Mouse (Mus musculus): ENCODE measurements at regions not wholly inside any gene's neighbourhood (a gene's known extent, or its start where the extent isn't known, plus 50 kb on each side); places are given as distances from the start of the nearest gene placed in this dataset.

DNA sequence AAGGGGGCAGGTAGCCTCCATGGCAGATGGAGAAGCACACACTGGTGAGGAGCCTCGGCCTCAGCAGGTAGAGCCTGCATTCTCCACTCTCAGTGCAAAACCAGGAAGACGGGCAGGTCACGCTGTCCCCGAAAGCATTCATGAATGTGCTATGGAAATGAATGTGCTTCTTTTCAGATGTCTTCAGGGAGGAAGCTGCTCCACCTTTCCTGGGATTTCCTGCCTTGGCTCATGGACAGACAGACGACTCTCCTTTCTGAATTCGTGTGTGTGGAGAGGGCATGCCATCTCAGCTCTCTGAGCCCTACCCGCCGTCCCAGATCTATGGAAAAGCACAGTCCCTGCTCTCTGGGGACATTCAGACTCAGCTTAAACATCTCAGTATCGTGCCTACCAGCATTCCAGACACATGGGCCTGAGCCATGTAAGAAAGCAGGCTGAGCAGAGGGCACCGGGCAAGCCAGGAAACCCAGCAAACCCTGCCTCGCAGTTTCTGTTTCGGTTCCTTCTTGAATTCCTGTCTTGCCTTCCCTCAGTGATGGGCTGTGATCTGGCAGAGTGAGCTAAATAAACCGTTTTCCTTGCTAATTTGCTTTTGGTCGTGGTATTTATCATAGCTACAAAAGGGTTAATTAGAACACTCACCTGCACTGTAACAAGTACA lies 354.0 kb downstream of the Matn1 start:
- Histone ChIP-seq H3K4me1 (ENCODE audit: control insufficient read depth, low read depth, low read length) (no peaks in the 10 kb centered on the region), H3K9me3 (replicated peaks; ENCODE audit: control insufficient read depth, low read length) (no peaks in the 10 kb centered on the region), H3K4me3 (ENCODE audit: low read depth, low read length) (no peak overlapping the region), H3K4me2 (ENCODE audit: low read depth, low read length) (no peak overlapping the region), H3K27me3 (ENCODE audit: control insufficient read depth, insufficient read depth, low read depth, low read length) (no peaks in the 10 kb centered on the region), H3K27ac (ENCODE audit: low read length) (no peak overlapping the region), H3K9ac (ENCODE audit: low read depth, low read length) (no peak overlapping the region), H3K36me3 (ENCODE audit: control insufficient read depth, insufficient read depth) (no peaks in the 10 kb centered on the region)
- ATAC-seq (ENCODE audit: low read depth), result no peak
- WGBS (ENCODE audit: insufficient replicate concordance), result 59% methylated on average over 14 of the region's 14 CpGs

DNA sequence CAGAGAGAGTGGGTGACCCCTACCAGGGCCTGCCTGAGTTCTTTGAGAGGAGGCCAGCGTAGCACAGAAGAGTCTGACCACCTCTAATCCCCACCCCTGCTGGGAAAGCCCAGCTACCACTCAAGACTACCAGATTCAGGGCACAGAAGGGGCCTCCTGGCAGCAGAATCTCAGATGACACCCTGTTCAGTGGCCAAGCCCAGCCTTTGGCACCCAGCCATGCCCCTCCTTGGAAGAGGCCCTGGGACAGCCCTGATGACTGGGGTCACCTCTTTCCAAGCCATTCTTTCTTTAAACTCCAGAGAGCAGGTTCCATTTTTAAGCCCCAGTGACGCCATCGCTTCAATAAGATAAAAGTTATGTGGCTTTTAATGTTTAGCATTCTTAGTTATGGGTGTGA lies 359.8 kb downstream of the Matn1 start:
- H3K36me3 ChIP-seq (ENCODE audit: control insufficient read depth, insufficient read depth), result no peaks in the 10 kb centered on the region
- H3K9me3 ChIP-seq (replicated peaks; ENCODE audit: control insufficient read depth, low read length), result no peaks in the 10 kb centered on the region
- H3K27me3 ChIP-seq (ENCODE audit: control insufficient read depth, insufficient read depth, low read depth, low read length), result no peaks in the 10 kb centered on the region

DNA sequence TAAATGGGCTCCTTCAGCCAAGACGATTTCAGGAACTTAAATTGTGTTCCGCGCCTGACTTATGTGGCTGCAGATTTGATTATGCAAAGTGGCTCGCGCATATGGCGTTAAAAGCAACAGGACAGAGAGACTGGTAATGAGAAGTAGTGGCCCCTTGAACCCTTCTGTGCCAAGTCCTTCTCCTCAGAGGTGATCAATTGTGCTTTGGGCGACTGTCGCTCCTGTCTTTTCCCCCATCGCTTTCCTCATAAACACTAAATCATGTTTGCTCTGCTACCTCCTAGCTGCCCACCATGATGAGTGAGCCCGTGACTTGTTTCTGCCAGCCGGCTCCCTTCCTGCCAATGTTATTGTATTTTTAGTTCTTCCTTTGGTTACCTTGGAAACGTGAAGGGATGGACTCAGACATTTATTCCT lies 360.2 kb downstream of the Matn1 start:
- Histone ChIP-seq H3K36me3 (ENCODE audit: control insufficient read depth, insufficient read depth) (no peaks in the 10 kb centered on the region), H3K9me3 (replicated peaks; ENCODE audit: control insufficient read depth, low read length) (no peaks in the 10 kb centered on the region), H3K4me3 (ENCODE audit: low read depth, low read length) (no peak overlapping the region), H3K9ac (ENCODE audit: low read depth, low read length) (no peak overlapping the region), H3K27ac (ENCODE audit: low read length) (no peak overlapping the region), H3K4me2 (ENCODE audit: low read depth, low read length) (no peak overlapping the region), H3K27me3 (ENCODE audit: control insufficient read depth, insufficient read depth, low read depth, low read length) (no peaks in the 10 kb centered on the region), H3K4me1 (ENCODE audit: control insufficient read depth, low read depth, low read length) (no peaks in the 10 kb centered on the region)
- ATAC-seq (ENCODE audit: low read depth), result no peak
- 63% methylated on average over 12 of the region's 12 CpGs for WGBS (ENCODE audit: insufficient replicate concordance)

More for the DNA sequence above, 359.8 kb downstream of the Matn1 start:
- Histone ChIP-seq H3K4me2 (ENCODE audit: low read depth, low read length) (no peak overlapping the region), H3K27ac (ENCODE audit: low read length) (no peak overlapping the region), H3K4me1 (ENCODE audit: control insufficient read depth, low read depth, low read length) (no peaks in the 10 kb centered on the region), H3K9ac (ENCODE audit: low read depth, low read length) (no peak overlapping the region), H3K4me3 (ENCODE audit: low read depth, low read length) (no peak overlapping the region)
- 60% methylated on average over 3 of the region's 3 CpGs for WGBS (ENCODE audit: insufficient replicate concordance)
- ATAC-seq (ENCODE audit: low read depth), result no peak

DNA sequence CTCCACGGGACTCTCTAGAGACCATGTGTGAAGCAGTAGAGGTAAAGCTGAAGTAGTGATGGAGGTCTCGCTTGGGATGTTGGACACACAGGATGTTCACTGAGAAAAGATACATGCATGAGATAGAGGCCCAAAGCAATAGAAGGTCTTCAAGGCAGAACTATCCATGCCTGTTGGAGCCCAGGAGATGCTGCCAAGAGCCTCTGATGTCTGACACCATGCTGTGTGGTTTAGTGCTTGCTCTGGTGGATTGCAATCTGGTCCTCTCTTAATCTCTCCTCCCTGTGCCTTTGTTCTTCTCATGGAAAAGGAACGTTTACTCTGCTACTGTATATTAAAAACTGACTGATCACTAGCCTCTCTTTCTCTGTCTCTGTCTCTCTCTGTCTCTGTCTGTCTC lies 370.0 kb downstream of the Matn1 start:
- no peak overlapping the region for H3K4me3 ChIP-seq (ENCODE audit: low read depth, low read length)
- H3K4me1 ChIP-seq (ENCODE audit: control insufficient read depth, low read depth, low read length), result no peaks in the 10 kb centered on the region
- no peaks in the 10 kb centered on the region for H3K36me3 ChIP-seq (ENCODE audit: control insufficient read depth, insufficient read depth)
- 43% methylated on average over 3 of the region's 3 CpGs for WGBS (ENCODE audit: insufficient replicate concordance)
- no peaks in the 10 kb centered on the region for H3K9me3 ChIP-seq (replicated peaks; ENCODE audit: control insufficient read depth, low read length)
- no peak overlapping the region for H3K27ac ChIP-seq (ENCODE audit: low read length)
- H3K9ac ChIP-seq (ENCODE audit: low read depth, low read length), result no peak overlapping the region
- H3K4me2 ChIP-seq (ENCODE audit: low read depth, low read length), result no peak overlapping the region
- ATAC-seq (ENCODE audit: low read depth), result no peak
- H3K27me3 ChIP-seq (ENCODE audit: control insufficient read depth, insufficient read depth, low read depth, low read length), result no peaks in the 10 kb centered on the region

DNA sequence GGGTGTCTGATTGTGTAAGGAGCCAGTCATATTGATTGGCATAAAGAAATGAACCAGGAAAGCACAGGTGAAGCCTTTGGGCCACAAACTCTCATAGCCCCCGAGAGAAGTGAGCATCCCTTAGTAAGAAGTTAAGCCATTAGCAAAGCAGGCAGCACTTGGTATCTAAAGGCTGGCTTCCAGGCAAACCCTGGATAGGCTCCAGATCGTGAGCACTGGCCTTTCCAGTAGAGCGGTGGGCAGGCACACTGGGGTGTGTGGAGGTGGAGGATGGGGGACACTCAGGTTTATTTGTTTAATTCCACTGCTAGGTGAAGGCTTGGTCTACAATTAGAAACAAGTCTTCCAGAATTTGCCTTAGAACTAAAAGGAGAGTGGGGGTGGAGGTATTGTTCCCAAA lies 371.9 kb downstream of the Matn1 start:
- Histone ChIP-seq H3K9ac (ENCODE audit: low read depth, low read length) (no peak overlapping the region), H3K36me3 (ENCODE audit: control insufficient read depth, insufficient read depth) (no peaks in the 10 kb centered on the region), H3K4me1 (ENCODE audit: control insufficient read depth, low read depth, low read length) (no peaks in the 10 kb centered on the region), H3K27me3 (ENCODE audit: control insufficient read depth, insufficient read depth, low read depth, low read length) (no peaks in the 10 kb centered on the region), H3K9me3 (replicated peaks; ENCODE audit: control insufficient read depth, low read length) (no peaks in the 10 kb centered on the region), H3K27ac (ENCODE audit: low read length) (no peak overlapping the region), H3K4me2 (ENCODE audit: low read depth, low read length) (no peak overlapping the region), H3K4me3 (ENCODE audit: low read depth, low read length) (no peak overlapping the region)
- 42% methylated on average over 3 of the region's 3 CpGs for WGBS (ENCODE audit: insufficient replicate concordance)
- no peak for ATAC-seq (ENCODE audit: low read depth)

DNA sequence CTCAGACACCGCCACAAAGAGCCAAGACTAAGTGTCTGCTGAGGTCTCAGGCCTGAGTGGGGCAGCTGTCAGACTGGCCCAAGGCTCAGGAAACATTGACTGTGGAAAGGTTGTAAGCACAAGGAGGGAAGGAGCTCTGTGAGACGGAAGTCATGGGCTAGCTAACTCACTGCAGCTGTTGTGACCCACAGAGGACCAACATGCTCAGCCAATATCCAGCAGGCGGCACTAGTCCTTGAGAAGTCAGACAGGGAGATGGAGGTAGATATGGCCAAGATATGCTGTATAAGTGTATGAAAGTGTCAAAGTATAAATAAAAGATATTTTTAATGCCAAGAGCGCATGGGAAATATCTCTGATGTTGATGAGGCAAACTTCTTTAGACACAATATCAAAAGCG lies 378.1 kb downstream of the Matn1 start:
- no peak overlapping the region for H3K4me3 ChIP-seq (ENCODE audit: low read depth, low read length)
- H3K4me1 ChIP-seq (ENCODE audit: control insufficient read depth, low read depth, low read length), result no peaks in the 10 kb centered on the region
- H3K27ac ChIP-seq (ENCODE audit: low read length), result no peak overlapping the region
- no peak for ATAC-seq (ENCODE audit: low read depth)
- no peaks in the 10 kb centered on the region for H3K9me3 ChIP-seq (replicated peaks; ENCODE audit: control insufficient read depth, low read length)
- H3K27me3 ChIP-seq (ENCODE audit: control insufficient read depth, insufficient read depth, low read depth, low read length), result no peaks in the 10 kb centered on the region
- H3K4me2 ChIP-seq (ENCODE audit: low read depth, low read length), result no peak overlapping the region
- H3K36me3 ChIP-seq (ENCODE audit: control insufficient read depth, insufficient read depth), result no peaks in the 10 kb centered on the region
- WGBS (ENCODE audit: insufficient replicate concordance), result 61% methylated on average over 5 of the region's 5 CpGs
- no peak overlapping the region for H3K9ac ChIP-seq (ENCODE audit: low read depth, low read length)

DNA sequence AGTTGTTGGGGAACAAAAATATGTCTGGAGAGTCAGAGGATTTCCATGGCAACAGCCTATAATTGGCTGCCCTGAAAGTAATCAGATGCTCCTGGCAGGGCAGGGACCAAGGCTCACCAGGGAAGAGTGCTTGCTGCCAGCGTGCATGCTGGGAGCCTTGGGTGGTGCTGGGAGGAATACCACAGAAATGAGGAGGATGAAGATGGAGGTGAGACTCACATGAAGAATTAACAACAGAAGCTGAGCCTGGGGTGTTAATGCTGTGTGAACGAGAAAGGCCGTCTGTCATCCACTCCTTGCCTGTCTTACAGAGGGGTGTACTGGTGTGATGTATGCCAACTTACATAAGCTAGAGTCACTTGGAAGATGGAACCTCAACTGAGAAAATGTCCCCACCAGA lies 380.3 kb downstream of the Matn1 start:
- no peak overlapping the region for H3K27ac ChIP-seq (ENCODE audit: low read length)
- no peak overlapping the region for H3K9ac ChIP-seq (ENCODE audit: low read depth, low read length)
- H3K4me1 ChIP-seq (ENCODE audit: control insufficient read depth, low read depth, low read length), result no peaks in the 10 kb centered on the region
- H3K4me3 ChIP-seq (ENCODE audit: low read depth, low read length), result no peak overlapping the region
- WGBS (ENCODE audit: insufficient replicate concordance), result 59% methylated on average over 3 of the region's 3 CpGs
- H3K9me3 ChIP-seq (replicated peaks; ENCODE audit: control insufficient read depth, low read length), result no peaks in the 10 kb centered on the region
- no peaks in the 10 kb centered on the region for H3K36me3 ChIP-seq (ENCODE audit: control insufficient read depth, insufficient read depth)
- no peak for ATAC-seq (ENCODE audit: low read depth)
- no peaks in the 10 kb centered on the region for H3K27me3 ChIP-seq (ENCODE audit: control insufficient read depth, insufficient read depth, low read depth, low read length)
- H3K4me2 ChIP-seq (ENCODE audit: low read depth, low read length), result no peak overlapping the region

DNA sequence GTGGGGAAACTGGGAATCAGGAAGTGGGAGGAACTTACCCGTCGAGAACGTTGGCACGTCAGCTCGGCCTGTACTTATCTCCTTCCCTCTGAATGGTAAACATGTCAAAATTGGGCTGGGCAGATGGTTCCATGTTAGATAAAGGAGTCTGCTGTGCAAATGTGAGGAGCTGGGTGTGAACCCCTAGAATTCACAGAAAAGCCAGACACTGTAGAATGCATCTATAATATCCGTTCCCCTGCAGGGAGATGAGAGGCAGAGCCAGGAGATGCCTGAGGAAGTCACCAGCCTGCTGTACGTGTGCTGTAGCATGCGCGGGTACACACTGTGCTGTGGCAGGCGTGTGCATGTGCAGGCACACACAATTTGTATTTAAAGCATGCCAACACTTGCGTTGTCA lies 381.0 kb downstream of the Matn1 start:
- H3K36me3 ChIP-seq (ENCODE audit: control insufficient read depth, insufficient read depth), result no peaks in the 10 kb centered on the region
- H3K4me3 ChIP-seq (ENCODE audit: low read depth, low read length), result no peak overlapping the region
- no peaks in the 10 kb centered on the region for H3K9me3 ChIP-seq (replicated peaks; ENCODE audit: control insufficient read depth, low read length)
- WGBS (ENCODE audit: insufficient replicate concordance), result 46% methylated on average over 11 of the region's 11 CpGs
- H3K4me2 ChIP-seq (ENCODE audit: low read depth, low read length), result no peak overlapping the region
- ATAC-seq (ENCODE audit: low read depth), result no peak
- H3K4me1 ChIP-seq (ENCODE audit: control insufficient read depth, low read depth, low read length), result no peaks in the 10 kb centered on the region
- H3K9ac ChIP-seq (ENCODE audit: low read depth, low read length), result no peak overlapping the region
- no peaks in the 10 kb centered on the region for H3K27me3 ChIP-seq (ENCODE audit: control insufficient read depth, insufficient read depth, low read depth, low read length)
- no peak overlapping the region for H3K27ac ChIP-seq (ENCODE audit: low read length)

DNA sequence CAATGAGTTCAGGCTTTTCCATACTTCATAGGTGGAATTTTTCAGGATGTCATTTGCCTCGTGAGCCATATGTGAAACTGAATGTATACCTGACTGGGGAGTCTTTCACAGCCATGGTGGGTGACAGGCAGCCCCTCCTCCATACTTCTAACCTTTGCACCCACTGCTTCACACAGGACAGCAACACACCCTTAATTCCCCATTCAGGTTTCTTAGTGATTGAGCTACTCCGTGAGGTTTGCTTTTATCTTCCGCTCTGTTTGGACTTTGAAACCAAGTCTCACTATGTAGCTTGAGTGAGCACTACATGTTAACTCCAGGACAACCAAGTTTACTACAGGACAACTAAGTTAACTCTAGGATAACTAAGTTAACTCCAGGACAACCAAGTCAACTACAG lies 381.4 kb downstream of the Matn1 start:
- H3K36me3 ChIP-seq (ENCODE audit: control insufficient read depth, insufficient read depth), result no peaks in the 10 kb centered on the region
- no peak overlapping the region for H3K9ac ChIP-seq (ENCODE audit: low read depth, low read length)
- no peaks in the 10 kb centered on the region for H3K9me3 ChIP-seq (replicated peaks; ENCODE audit: control insufficient read depth, low read length)
- no peak overlapping the region for H3K27ac ChIP-seq (ENCODE audit: low read length)
- H3K4me1 ChIP-seq (ENCODE audit: control insufficient read depth, low read depth, low read length), result no peaks in the 10 kb centered on the region
- no peak overlapping the region for H3K4me2 ChIP-seq (ENCODE audit: low read depth, low read length)
- H3K27me3 ChIP-seq (ENCODE audit: control insufficient read depth, insufficient read depth, low read depth, low read length), result no peaks in the 10 kb centered on the region
- H3K4me3 ChIP-seq (ENCODE audit: low read depth, low read length), result no peak overlapping the region
- no peak for ATAC-seq (ENCODE audit: low read depth)
- 70% methylated on average over 3 of the region's 3 CpGs for WGBS (ENCODE audit: insufficient replicate concordance)

Data from liver, embryonic 16.5 days (tissue).